Mouse (Mus musculus) MEL (cell line): Measurements from ENCODE around the gene Sprr2d.

ENCODE experiments used
- CHD2 ChIP-seq: IDR thresholded peaks from 2 replicates; pipeline ENCODE4 v1.6.1; 2011; ENCODE audit warnings: low read length, improper control_type of control experiment
- CTCF ChIP-seq, 3 experiments: IDR thresholded peaks in 2 of 3; conservative IDR thresholded peaks in 1 of 3; 2 replicates each; pipeline ENCODE4 v1.5.1; 2011 to 2012; ENCODE audit warnings: low read length in 3 of 3, low read depth in 2 of 3, mild to moderate bottlenecking in 2 of 3, improper control_type of control experiment in 1 of 3, inconsistent platforms in 1 of 3, mixed read lengths in 1 of 3, moderate library complexity in 1 of 3; ENCODE audit not compliant: control insufficient read depth in 1 of 3, insufficient read depth in 1 of 3, poor library complexity in 1 of 3, severe bottlenecking in 1 of 3
- EP300 ChIP-seq, 2 experiments: IDR thresholded peaks; 2 replicates each; pipeline ENCODE4 v1.6.1; 2011; ENCODE audit warnings: improper control_type of control experiment in 2 of 2, low read length in 2 of 2, low read depth in 1 of 2, mild to moderate bottlenecking in 1 of 2
- ETS1 ChIP-seq: IDR thresholded peaks from 2 replicates; pipeline ENCODE4 v1.6.1; 2012; ENCODE audit warnings: low read depth, mild to moderate bottlenecking, inconsistent platforms, low read length, improper control_type of control experiment, moderate library complexity
- GATA1 ChIP-seq: IDR thresholded peaks from 2 replicates; pipeline ENCODE4 v1.6.1; 2011; ENCODE audit warnings: low read depth, low read length, improper control_type of control experiment
- MYC ChIP-seq: IDR thresholded peaks from 2 replicates; pipeline ENCODE4 v1.6.1; 2011; ENCODE audit warnings: low read depth, mild to moderate bottlenecking, low read length, improper control_type of control experiment, moderate library complexity
- POLR2A ChIP-seq, 2 experiments: IDR thresholded peaks; 2 replicates each; pipeline ENCODE4 v1.6.1; 2011 to 2012; ENCODE audit warnings: low read length in 2 of 2, mild to moderate bottlenecking in 2 of 2, control low read depth in 1 of 2, improper control_type of control experiment in 1 of 2, low read depth in 1 of 2, moderate library complexity in 1 of 2; ENCODE audit not compliant: control insufficient read depth in 1 of 2, insufficient read depth in 1 of 2, poor library complexity in 1 of 2
- RCOR1 ChIP-seq: IDR thresholded peaks from 2 replicates; pipeline ENCODE4 v1.6.1; 2012; ENCODE audit warnings: low read depth, mild to moderate bottlenecking, inconsistent platforms, low read length, improper control_type of control experiment
- TAL1 ChIP-seq: IDR thresholded peaks from 2 replicates; pipeline ENCODE4 v1.6.1; 2012; ENCODE audit warnings: mild to moderate bottlenecking, inconsistent platforms, low read length, moderate library complexity, mixed read lengths
- TBP ChIP-seq: IDR thresholded peaks from 2 replicates; pipeline ENCODE4 v1.8.0; 2011; ENCODE audit warnings: low read depth, low read length, improper control_type of control experiment
- TCF12 ChIP-seq: IDR thresholded peaks from 2 replicates; pipeline ENCODE4 v1.6.1; 2014; ENCODE audit warnings: low read depth, mild to moderate bottlenecking, inconsistent platforms, low read length, improper control_type of control experiment, moderate library complexity
- USF1 ChIP-seq: IDR thresholded peaks from 2 replicates; pipeline ENCODE4 v1.6.1; 2014; ENCODE audit warnings: low read depth, mild to moderate bottlenecking, inconsistent platforms, low read length, improper control_type of control experiment, moderate library complexity
- USF2 ChIP-seq, 2 experiments: IDR thresholded peaks; 2 replicates each; pipeline ENCODE4 v1.6.1; 2011 to 2012; ENCODE audit warnings: improper control_type of control experiment in 2 of 2, low read length in 2 of 2, borderline replicate concordance in 1 of 2, inconsistent platforms in 1 of 2, low read depth in 1 of 2, mild to moderate bottlenecking in 1 of 2; ENCODE audit not compliant: insufficient read depth in 1 of 2

- TF ChIP-seq RCOR1 (no peak), TBP (no peak), CHD2 (no peak), CTCF (IDR thresholded peaks at IDR 0.05 in 2 of 3, conservative IDR thresholded peaks at IDR 0.05 in 1 of 3; ENCODE audit: control insufficient read depth in 1 of 3, insufficient read depth in 1 of 3, low read depth in 2 of 3, low read length in 3 of 3, poor library complexity in 1 of 3, severe bottlenecking in 1 of 3) (no peak), EP300 (IDR thresholded peaks at IDR 0.05; ENCODE audit: low read depth in 1 of 2, low read length in 2 of 2) (no peak), USF1 (no peak), MYC (no peak), ETS1 (no peak), TAL1 (no peak), USF2 (IDR thresholded peaks at IDR 0.05; ENCODE audit: borderline replicate concordance in 1 of 2, insufficient read depth in 1 of 2, low read depth in 1 of 2, low read length in 2 of 2) (no peak), GATA1 (no peak), POLR2A (IDR thresholded peaks at IDR 0.05; ENCODE audit: control insufficient read depth in 1 of 2, insufficient read depth in 1 of 2, low read depth in 1 of 2, low read length in 2 of 2, poor library complexity in 1 of 2) (no peak), TCF12 (no peak)
These were observed 2.7 kb upstream of the Sprr2d start for GRCm38 (mm10) chr3:92336278-92336677.
